ENCODE assay signal across 17 mouse cellular contexts in the genomic region with DNA sequence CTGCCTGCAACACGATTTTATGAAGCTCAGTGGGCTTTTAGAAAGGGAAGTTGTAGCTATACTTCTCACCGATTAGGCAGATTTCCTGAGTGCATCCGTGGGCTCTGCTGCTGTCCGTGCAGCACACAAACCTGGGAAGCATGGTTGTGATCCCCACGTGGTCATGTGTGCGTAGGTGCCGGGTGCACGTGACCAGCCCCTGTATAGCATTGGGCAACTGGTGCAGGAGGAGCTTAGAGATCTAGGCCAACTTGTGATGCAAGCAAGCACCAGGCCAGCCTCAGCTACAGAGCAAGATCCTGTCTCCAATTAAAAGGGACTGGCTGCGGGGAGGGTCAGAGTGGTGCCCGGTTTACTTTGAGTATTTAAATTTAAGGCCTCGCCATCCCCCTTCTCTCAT. TPM values are rescaled to one million over a fixed set of nuclear protein-coding genes. Genes with fewer than 3 reads are reported as not detected.
DNase-seq lines count a peak whose midpoint lies in the region; ATAC-seq and TF ChIP-seq lines count a peak whose summit lies in the region.
"Had no signal": no experiment of that assay in that cellular context is flagged by ENCODE, and none has a peak within 500 bp of the region (broad histone marks: within the 10 kb centered on the region; RNA-seq: fewer than 3 reads in every experiment).

No protein-coding gene starts in this region.

- H3K4me1 ChIP-seq in limb, embryonic 13.5 days = peaks cover 30% of the 10 kb centered on the region
- H3K4me1 ChIP-seq in limb, embryonic 10.5 days = peaks cover 13% of the 10 kb centered on the region
- peaks cover 86% of the 10 kb centered on the region for H3K4me1 ChIP-seq in E14TG2a.4 (replicated peaks; ENCODE audit: low read depth, low read length)
- peaks cover 10% of the 10 kb centered on the region for H3K4me1 ChIP-seq in liver, embryonic 16.5 days (ENCODE audit: control insufficient read depth, low read depth, low read length)

- peak; percentile 57; the same call in 1 of the 2 replicates for ATAC-seq in limb, embryonic 13.5 days (ENCODE audit: low FRiP score, low read depth)
- peak; percentile 65 for ATAC-seq in liver, embryonic 16.5 days (ENCODE audit: low read depth)
- ATAC-seq: forebrain, embryonic 13.5 days; midbrain, embryonic 16.5 days had no signal

- H3K4me3 ChIP-seq in limb, embryonic 13.5 days = no peak overlapping the region
- no peak overlapping the region for H3K4me3 ChIP-seq in limb, embryonic 10.5 days
- peak overlapping the region; percentile 24 for H3K4me3 ChIP-seq in E14TG2a.4 (replicated peaks; ENCODE audit: low read length)
- no peak overlapping the region for H3K4me3 ChIP-seq in liver, embryonic 16.5 days (ENCODE audit: low read depth, low read length)
- H3K4me3 ChIP-seq: forebrain, embryonic 13.5 days; heart, embryonic 15.5 days; hindbrain, embryonic 15.5 days; neural tube, embryonic 12.5 days had no signal

- H3K36me3 ChIP-seq in limb, embryonic 13.5 days = no peaks in the 10 kb centered on the region
- H3K36me3 ChIP-seq in limb, embryonic 10.5 days = no peaks in the 10 kb centered on the region
- peaks cover 13% of the 10 kb centered on the region for H3K36me3 ChIP-seq in E14TG2a.4 (ENCODE audit: insufficient read depth, low read length)
- no peaks in the 10 kb centered on the region for H3K36me3 ChIP-seq in liver, embryonic 16.5 days (ENCODE audit: control insufficient read depth, insufficient read depth)
- H3K36me3 ChIP-seq: heart, embryonic 15.5 days; hindbrain, embryonic 15.5 days; neural tube, embryonic 12.5 days had no signal

- no peak for TF ChIP-seq CTCF in E14TG2a.4 (conservative IDR thresholded peaks at IDR 0.05; ENCODE audit: low read length)

- 0 out of 2 replicates have a peak overlapping the region, but pooled peaks have one; percentile 22 for H3K27ac ChIP-seq in limb, embryonic 13.5 days
- no peak overlapping the region for H3K27ac ChIP-seq in limb, embryonic 10.5 days
- 0 out of 2 replicates have a peak overlapping the region, but pooled peaks have one; percentile 46 for H3K27ac ChIP-seq in liver, embryonic 16.5 days (ENCODE audit: low read length)
- H3K27ac ChIP-seq: forebrain, embryonic 13.5 days; heart, embryonic 15.5 days; hindbrain, embryonic 15.5 days; kidney, postnatal 0 days; neural tube, embryonic 12.5 days had no signal

- H3K27me3 ChIP-seq in limb, embryonic 13.5 days = 0 out of 2 replicates have a peak, but pooled peaks cover 1% of the 10 kb centered on the region
- H3K27me3 ChIP-seq in limb, embryonic 10.5 days (ENCODE audit: low read depth, poor library complexity, severe bottlenecking) = 0 out of 2 replicates have a peak, but pooled peaks cover 6% of the 10 kb centered on the region
- H3K27me3 ChIP-seq in E14TG2a.4 (ENCODE audit: insufficient read depth, low read length) = no peaks in the 10 kb centered on the region
- H3K27me3 ChIP-seq in liver, embryonic 16.5 days (ENCODE audit: control insufficient read depth, insufficient read depth, low read depth, low read length) = no peaks in the 10 kb centered on the region
- H3K27me3 ChIP-seq: forebrain, embryonic 13.5 days; heart, embryonic 15.5 days; hindbrain, embryonic 15.5 days; neural tube, embryonic 12.5 days had no signal

- no peak for DNase-seq in limb, embryonic 10.5 days (ENCODE audit: low spot score)
- peak; percentile 81 for DNase-seq in ZHBTc4 (ENCODE audit: low read depth, low spot score)
- DNase-seq in kidney, adult 9 months = no peak
- DNase-seq in heart, postnatal 36 days = no peak
- no peak for DNase-seq in kidney, postnatal 36 days
- DNase-seq: cerebellum, adult 2 months; gastrocnemius, postnatal 25 days; lung, postnatal 14 days had no signal

- 45% methylated on average over 11 of the region's 11 CpGs for WGBS in limb, embryonic 13.5 days
- 77% methylated on average over 11 of the region's 11 CpGs for WGBS in limb, embryonic 10.5 days
- 28% methylated on average over 11 of the region's 11 CpGs for WGBS in liver, embryonic 16.5 days (ENCODE audit: insufficient replicate concordance)

- H3K4me2 ChIP-seq in limb, embryonic 13.5 days (replicated peaks) = peak overlapping the region; percentile 27; the same call in 1 of the 2 replicates
- no peak overlapping the region for H3K4me2 ChIP-seq in liver, embryonic 16.5 days (ENCODE audit: low read depth, low read length)
- H3K4me2 ChIP-seq: forebrain, embryonic 13.5 days; heart, embryonic 15.5 days; hindbrain, embryonic 15.5 days; neural tube, embryonic 12.5 days had no signal

- H3K9me3 ChIP-seq in limb, embryonic 13.5 days = peaks cover 4% of the 10 kb centered on the region; the same call in 1 of the 2 replicates
- H3K9me3 ChIP-seq in limb, embryonic 10.5 days (replicated peaks) = no peaks in the 10 kb centered on the region
- H3K9me3 ChIP-seq in E14TG2a.4 (ENCODE audit: low read length) = no peaks in the 10 kb centered on the region
- H3K9me3 ChIP-seq in liver, embryonic 16.5 days (replicated peaks; ENCODE audit: control insufficient read depth, low read length) = no peaks in the 10 kb centered on the region
- H3K9me3 ChIP-seq: forebrain, embryonic 13.5 days; heart, embryonic 15.5 days; hindbrain, embryonic 15.5 days; neural tube, embryonic 12.5 days had no signal

- intact Hi-C loops in heart, postnatal 36 days (cut with DNase I) = no loop called here

- no peak overlapping the region for H3K9ac ChIP-seq in limb, embryonic 13.5 days
- H3K9ac ChIP-seq in liver, embryonic 16.5 days (ENCODE audit: low read depth, low read length) = no peak overlapping the region
- H3K9ac ChIP-seq: forebrain, embryonic 13.5 days; heart, embryonic 15.5 days; hindbrain, embryonic 15.5 days; neural tube, embryonic 12.5 days had no signal

RNA-seq across cellular contexts. Expression of a gene that starts 18.5 kb away (rescaled TPM):
- 4.8 and 5.2 TPM in 2 replicates for polyA plus RNA-seq in limb, embryonic 13.5 days (2015; fragmentation: Nextera tagmentation; extraction: Ambion mirVana)
- polyA plus RNA-seq in limb, embryonic 10.5 days (2016; fragmentation: Nextera tagmentation; extraction: Ambion mirVana) = 1.4 and 3.3 TPM in 2 replicates
- polyA plus RNA-seq in liver, embryonic 16.5 days (2015; fragmentation: Nextera tagmentation; extraction: Ambion mirVana) = 4.9 and 5.3 TPM in 2 replicates
- total RNA-seq in heart, postnatal 36 days (2021) = 10 to 100 TPM; 21.0 to 23.3 TPM
